Mouse (Mus musculus) megakaryocyte, embryonic 14.5 days (primary cell): ENCODE data around the gene Angptl3. TPM values are rescaled to one million over a fixed set of nuclear protein-coding genes. Genes with fewer than 3 reads are reported as not detected.

Source experiments
- H3K27me3 ChIP-seq: replicated peaks from 2 replicates; pipeline ENCODE3; 2012; ENCODE audit warnings: inconsistent platforms
- H3K36me3 ChIP-seq: replicated peaks from 2 replicates; pipeline ENCODE3; 2012; ENCODE audit warnings: low read length, inconsistent platforms, mixed read lengths
- H3K4me1 ChIP-seq: 2 replicates; pipeline ENCODE4 v1.6.1; 2012; ENCODE audit warnings: inconsistent platforms
- H3K4me3 ChIP-seq: replicated peaks from 2 replicates; pipeline ENCODE3; 2012; ENCODE audit warnings: moderate library complexity, mild to moderate bottlenecking, inconsistent platforms
- H3K9me3 ChIP-seq: 2 replicates; pipeline ENCODE4 v1.6.1; 2012; ENCODE audit warnings: inconsistent platforms
- FLI1 ChIP-seq: IDR thresholded peaks from 2 replicates; pipeline ENCODE4 v1.6.1; 2012; ENCODE audit warnings: low read length, inconsistent platforms, mixed read lengths
- GATA1 ChIP-seq: IDR thresholded peaks from 3 replicates; pipeline ENCODE4 v1.6.1; 2012; ENCODE audit warnings: mixed read lengths, low read length, inconsistent platforms, borderline replicate concordance
- polyA plus RNA-seq: library from polyadenylated mRNA; stranded (reverse); fragments of >175 nt; gene quantifications from 2 replicates; pipeline ENCODE4 v1.2.3, GENCODE M21; 2012; ENCODE audit warnings: low replicate concordance; ENCODE audit not compliant: insufficient read depth

The Angptl3 gene
- polyA plus RNA-seq, 1 experiment, result 0.18 TPM

DNA sequence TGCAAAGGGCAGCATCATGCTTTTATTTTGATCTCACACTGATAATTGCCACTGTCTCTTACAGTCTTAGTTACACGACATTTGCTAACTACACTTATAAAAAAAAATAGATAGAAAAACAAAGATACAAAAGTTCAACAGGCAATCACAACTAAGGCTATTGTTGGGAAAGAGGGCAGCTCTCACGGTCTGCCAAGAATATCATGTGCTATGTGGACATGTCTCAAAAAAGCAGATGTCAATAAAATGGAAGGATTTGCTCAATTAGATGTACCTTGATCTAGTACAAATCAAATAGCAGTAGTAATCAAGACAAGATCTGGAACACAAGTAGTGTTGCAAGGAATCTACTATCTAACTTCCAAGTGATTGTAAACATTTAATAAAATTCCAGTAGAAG is 17.8 kb downstream of the Angptl3 start:
- TF ChIP-seq GATA1 (no peak), FLI1 (no peak)
- H3K36me3 ChIP-seq, result no peaks in the 10 kb centered on the region
- H3K27me3 ChIP-seq, result no peaks in the 10 kb centered on the region
- no peaks in the 10 kb centered on the region for H3K9me3 ChIP-seq
- H3K4me1 ChIP-seq, result no peaks in the 10 kb centered on the region
- H3K4me3 ChIP-seq, result no peak overlapping the region

GRCm38 (mm10) chr4:99064524-99064923 is 33.8 kb downstream of the Angptl3 start:
- Histone ChIP-seq H3K36me3 (peaks cover 5% of the 10 kb centered on the region), H3K4me1 (no peaks in the 10 kb centered on the region), H3K27me3 (no peaks in the 10 kb centered on the region), H3K9me3 (no peaks in the 10 kb centered on the region), H3K4me3 (no peak overlapping the region)
- TF ChIP-seq GATA1, result no peak
- no peak for TF ChIP-seq FLI1

GRCm38 (mm10) chr4:99068806-99069205 is 38.1 kb downstream of the Angptl3 start:
- Histone ChIP-seq H3K27me3 (no peaks in the 10 kb centered on the region), H3K36me3 (peaks cover 17% of the 10 kb centered on the region)
- no peak for TF ChIP-seq FLI1
- no peak for TF ChIP-seq GATA1

DNA sequence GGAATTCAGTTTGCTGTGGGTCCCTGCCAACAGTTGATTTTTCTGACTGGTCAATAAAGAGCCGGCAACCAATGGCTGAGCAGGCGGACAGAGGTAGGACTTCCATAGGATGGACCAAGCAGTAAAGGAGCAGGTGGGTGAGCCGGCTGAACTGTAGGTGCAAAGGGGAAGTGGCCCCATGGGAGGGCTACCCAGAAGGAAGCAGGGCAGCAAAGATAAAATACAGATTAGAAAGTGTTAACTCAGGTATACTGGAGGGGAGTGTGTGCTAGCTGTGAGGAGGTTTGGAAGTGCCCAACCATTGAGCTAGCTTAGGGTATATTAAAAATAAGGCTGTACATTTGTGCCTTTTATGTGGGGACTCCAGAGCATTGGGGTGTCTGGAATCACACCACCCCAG is 47.3 kb downstream of the Angptl3 start:
- no peaks in the 10 kb centered on the region for H3K9me3 ChIP-seq
- TF ChIP-seq GATA1 (no peak), FLI1 (no peak)
- no peaks in the 10 kb centered on the region for H3K27me3 ChIP-seq
- H3K4me3 ChIP-seq, result no peak overlapping the region
- peaks cover 5% of the 10 kb centered on the region for H3K36me3 ChIP-seq
- no peaks in the 10 kb centered on the region for H3K4me1 ChIP-seq

More at GRCm38 (mm10) chr4:99068806-99069205, 38.1 kb downstream of the Angptl3 start:
- H3K4me1 ChIP-seq, result no peaks in the 10 kb centered on the region
- H3K4me3 ChIP-seq, result no peak overlapping the region
- no peaks in the 10 kb centered on the region for H3K9me3 ChIP-seq

DNA sequence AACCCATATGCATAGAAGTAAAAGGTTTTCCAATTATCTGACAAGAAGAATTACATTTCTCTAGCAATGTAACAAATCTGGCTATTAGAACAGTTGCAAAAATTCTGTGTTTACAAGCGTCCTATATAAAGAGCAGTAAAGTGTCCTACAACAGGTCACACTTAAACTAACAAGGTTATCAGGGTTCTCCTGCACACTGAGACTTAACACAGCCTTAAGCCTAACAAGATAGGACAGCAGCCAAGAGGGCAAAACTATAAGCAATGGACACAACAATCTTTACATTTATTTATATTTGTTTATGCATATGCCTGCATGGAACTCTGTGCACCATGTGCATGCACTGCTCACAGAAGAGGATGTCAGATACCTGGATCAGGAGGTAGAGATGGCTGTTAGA is 50.4 kb downstream of the Angptl3 start:
- TF ChIP-seq FLI1 (no peak), GATA1 (no peak)
- Histone ChIP-seq H3K4me3 (no peak overlapping the region), H3K4me1 (no peaks in the 10 kb centered on the region), H3K9me3 (no peaks in the 10 kb centered on the region), H3K27me3 (no peaks in the 10 kb centered on the region), H3K36me3 (peaks cover 11% of the 10 kb centered on the region)

GRCm38 (mm10) chr4:99083862-99084261 is 53.1 kb downstream of the Angptl3 start:
- Histone ChIP-seq H3K9me3 (no peaks in the 10 kb centered on the region), H3K27me3 (no peaks in the 10 kb centered on the region), H3K4me1 (no peaks in the 10 kb centered on the region), H3K36me3 (peaks cover 11% of the 10 kb centered on the region), H3K4me3 (no peak overlapping the region)
- TF ChIP-seq GATA1 (no peak), FLI1 (no peak)

GRCm38 (mm10) chr4:99087760-99088485 is 57.2 kb downstream of the Angptl3 start:
- 0 out of 2 replicates have a peak, but pooled peaks cover 3% of the 10 kb centered on the region for H3K4me1 ChIP-seq
- no peaks in the 10 kb centered on the region for H3K9me3 ChIP-seq
- H3K27me3 ChIP-seq, result no peaks in the 10 kb centered on the region
- no peak overlapping the region for H3K4me3 ChIP-seq
- H3K36me3 ChIP-seq, result peaks cover 8% of the 10 kb centered on the region
- no peak for TF ChIP-seq GATA1

GRCm38 (mm10) chr4:99091151-99091701 is 60.5 kb downstream of the Angptl3 start:
- no peak overlapping the region for H3K4me3 ChIP-seq
- H3K4me1 ChIP-seq, result 0 out of 2 replicates have a peak, but pooled peaks cover 3% of the 10 kb centered on the region
- H3K27me3 ChIP-seq, result no peaks in the 10 kb centered on the region
- TF ChIP-seq GATA1 (no peak), FLI1 (no peak)
- 0 out of 2 replicates have a peak, but pooled peaks cover 3% of the 10 kb centered on the region for H3K9me3 ChIP-seq
- H3K36me3 ChIP-seq, result no peaks in the 10 kb centered on the region

DNA sequence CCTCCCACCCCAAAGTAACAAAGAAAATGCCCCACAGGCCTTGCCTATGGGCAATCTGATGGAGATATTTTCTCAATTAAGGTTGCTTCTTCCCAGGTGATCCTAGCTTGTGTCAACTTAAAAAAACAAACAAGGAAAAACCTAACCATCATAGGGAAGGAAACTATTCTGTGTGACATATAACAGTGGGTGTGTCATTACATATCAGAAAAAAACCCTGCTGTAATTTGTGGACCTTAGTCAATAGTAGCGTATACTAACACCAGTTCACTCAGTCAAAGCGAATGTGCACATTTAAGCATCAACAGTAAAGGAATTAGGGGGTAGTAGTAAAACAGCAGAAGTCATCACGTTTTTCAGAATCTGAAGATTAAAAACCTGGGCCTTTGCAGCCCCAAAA is 61.0 kb downstream of the Angptl3 start:
- H3K4me1 ChIP-seq, result 0 out of 2 replicates have a peak, but pooled peaks cover 3% of the 10 kb centered on the region
- H3K27me3 ChIP-seq, result no peaks in the 10 kb centered on the region
- no peak overlapping the region for H3K4me3 ChIP-seq
- TF ChIP-seq FLI1 (no peak), GATA1 (no peak)
- no peaks in the 10 kb centered on the region for H3K36me3 ChIP-seq
- 0 out of 2 replicates have a peak, but pooled peaks cover 3% of the 10 kb centered on the region for H3K9me3 ChIP-seq

Other genes with a start within 250 kb of the Angptl3 start
- not detected in 2 replicates for gene Kank4, start 213.4 kb upstream of the Angptl3 start, polyA plus RNA-seq
- gene I0C0044D17Rik, start 207.1 kb upstream of the Angptl3 start, polyA plus RNA-seq, result not detected in 2 replicates
- gene Usp1, start 107.1 kb upstream of the Angptl3 start, polyA plus RNA-seq, result 77.5 and 131 TPM in 2 replicates
- gene Dock7, start 90.0 kb downstream of the Angptl3 start, polyA plus RNA-seq, result 0.41 TPM in 1 of 2 replicates, not detected in the other
- 0.06 TPM in 1 of 2 replicates, not detected in the other for gene Atg4c, start 163.0 kb downstream of the Angptl3 start, polyA plus RNA-seq